Mouse (Mus musculus): ENCODE measurements around the gene Chrnb1.

Chrnb1 gene

DNA sequence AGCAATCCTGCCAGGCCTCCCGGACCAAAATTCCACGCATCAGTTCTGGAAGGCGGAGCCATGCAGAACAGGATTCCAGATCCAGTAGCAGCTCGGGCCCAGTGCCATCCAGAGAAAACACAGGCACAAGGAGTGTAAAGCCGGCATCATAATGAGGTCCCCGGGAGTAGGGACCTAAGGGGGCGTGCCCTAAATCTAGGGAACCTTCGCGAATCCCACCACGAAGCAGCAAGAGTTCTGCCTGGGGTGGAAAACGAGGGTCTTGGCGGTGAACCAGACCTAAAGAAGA lies 8.9 kb upstream of the Chrnb1 start:
- no peak for DNase-seq (ENCODE audit: low read depth)

DNA sequence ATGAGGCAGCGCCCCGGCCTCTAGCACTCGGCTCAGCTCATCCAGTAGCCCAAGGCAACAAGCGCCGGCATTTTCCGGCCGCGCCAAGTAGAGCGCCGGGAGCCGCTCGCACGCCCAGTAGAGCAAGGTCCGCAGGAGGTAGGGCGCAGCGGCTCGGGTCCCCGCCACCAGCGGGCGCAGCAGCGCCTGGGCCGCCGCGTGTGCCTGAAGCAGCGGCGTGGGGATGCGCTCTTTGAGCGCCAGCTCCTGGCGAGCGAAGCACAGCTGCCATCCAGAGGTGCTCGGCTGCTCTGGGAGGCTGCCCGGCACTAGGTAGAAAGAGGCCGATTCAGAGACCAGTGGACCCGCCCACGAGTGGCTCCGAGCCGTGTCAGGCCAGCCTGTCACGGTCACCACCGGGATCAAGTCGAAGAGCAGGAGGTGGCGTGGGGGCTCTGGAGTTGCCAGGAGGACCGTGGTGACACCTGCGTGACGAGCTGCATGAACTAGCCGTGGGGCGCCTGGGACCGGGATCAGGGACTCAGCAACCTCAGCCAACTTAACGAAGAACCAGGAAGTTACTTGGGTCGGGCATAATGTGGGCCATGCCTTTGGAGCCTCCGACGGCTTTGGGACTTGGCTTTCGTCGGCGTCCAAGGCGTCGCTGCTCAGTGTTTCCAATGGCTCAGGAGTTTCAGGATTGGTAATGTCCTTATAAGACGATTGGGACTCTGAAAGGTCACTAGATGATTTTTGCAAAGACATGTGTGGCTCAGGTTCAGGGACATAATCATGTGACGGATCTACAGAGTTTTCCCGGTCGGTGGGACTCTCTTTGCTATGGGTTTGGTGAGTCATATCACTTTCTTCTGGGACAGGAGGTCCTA lies 8.3 kb upstream of the Chrnb1 start:
- peak; percentile 79 for DNase-seq (ENCODE audit: low read depth)

DNA sequence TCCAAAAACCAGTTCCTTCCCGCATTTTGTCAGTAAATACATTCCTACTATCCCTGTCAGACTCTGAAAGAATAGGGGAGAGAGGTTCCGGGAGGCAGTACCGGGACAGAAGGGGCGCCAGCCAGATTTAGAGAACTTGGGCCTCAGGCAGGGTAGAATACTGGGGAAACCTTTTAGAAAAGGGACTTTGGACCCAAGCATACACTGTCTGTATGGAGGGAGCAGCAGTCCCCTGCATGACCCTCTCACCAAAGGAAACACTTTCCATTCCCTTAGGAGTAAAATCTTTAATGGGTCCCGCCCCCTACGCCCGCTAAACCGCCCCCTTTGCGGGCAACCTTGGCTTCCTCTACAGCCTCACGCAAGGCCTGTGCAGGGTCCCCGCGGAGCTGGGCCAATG lies 7.6 kb upstream of the Chrnb1 start:
- DNase-seq (ENCODE audit: low read depth) = no peak

DNA sequence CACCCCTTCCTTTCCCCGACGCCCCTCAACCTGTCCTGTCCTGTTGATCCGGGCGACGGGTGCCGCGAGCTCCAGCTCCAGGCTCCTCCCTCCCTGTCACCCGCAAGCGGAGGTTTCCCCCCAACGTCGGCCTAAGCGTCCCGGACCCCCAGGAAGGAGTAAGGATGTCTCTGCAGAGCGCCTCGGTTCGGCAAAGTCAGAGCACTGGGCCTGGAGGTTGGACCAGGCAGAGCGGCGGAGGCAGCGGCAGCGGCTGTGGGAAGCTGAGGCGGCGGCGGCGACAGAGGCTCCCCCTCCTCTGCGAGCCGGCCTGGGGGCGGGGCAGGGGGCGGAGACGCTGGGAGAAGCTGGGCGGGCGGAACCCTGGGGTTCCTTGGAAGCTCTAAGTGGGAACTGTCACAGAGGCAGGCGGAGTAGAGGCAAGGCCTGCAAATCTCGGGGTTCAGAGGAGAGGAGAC lies 6.9 kb upstream of the Chrnb1 start:
- peak; percentile 77 for DNase-seq (ENCODE audit: low read depth)

DNA sequence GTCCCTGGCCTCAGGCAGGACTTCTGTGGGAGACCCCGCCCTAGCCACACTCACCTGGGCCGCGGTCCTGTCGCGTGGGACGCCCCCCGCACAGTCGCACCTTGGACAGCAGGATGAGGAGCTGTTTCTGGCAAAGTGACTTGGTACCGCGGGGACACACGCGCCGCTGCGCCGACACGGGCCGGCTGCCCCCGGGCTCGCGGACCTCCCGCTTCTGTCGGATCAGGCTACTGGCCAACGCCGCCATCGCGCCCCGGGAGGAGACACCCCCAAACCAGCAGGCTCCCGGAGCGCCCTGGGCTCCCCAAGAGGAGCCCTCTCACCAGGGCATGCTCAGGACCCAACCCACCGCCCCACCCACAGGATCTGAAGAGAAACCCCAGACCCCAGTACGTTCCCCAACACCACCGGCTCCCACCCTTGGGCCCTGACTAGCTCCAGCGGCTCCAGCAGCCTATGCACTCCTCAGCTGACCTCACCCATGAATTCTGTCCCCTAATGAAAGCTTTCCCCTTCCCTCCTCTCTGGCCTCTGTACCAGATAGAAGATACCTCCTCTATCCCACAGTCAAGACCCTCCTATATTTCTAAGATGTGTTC lies 5.7 kb upstream of the Chrnb1 start, which contains the start of gene Fgf11:
Fgf11 (minus strand) TSS at position 479 of the 599 bp plus-strand sequence.
- peak; percentile 36 for DNase-seq (ENCODE audit: low read depth)

DNA sequence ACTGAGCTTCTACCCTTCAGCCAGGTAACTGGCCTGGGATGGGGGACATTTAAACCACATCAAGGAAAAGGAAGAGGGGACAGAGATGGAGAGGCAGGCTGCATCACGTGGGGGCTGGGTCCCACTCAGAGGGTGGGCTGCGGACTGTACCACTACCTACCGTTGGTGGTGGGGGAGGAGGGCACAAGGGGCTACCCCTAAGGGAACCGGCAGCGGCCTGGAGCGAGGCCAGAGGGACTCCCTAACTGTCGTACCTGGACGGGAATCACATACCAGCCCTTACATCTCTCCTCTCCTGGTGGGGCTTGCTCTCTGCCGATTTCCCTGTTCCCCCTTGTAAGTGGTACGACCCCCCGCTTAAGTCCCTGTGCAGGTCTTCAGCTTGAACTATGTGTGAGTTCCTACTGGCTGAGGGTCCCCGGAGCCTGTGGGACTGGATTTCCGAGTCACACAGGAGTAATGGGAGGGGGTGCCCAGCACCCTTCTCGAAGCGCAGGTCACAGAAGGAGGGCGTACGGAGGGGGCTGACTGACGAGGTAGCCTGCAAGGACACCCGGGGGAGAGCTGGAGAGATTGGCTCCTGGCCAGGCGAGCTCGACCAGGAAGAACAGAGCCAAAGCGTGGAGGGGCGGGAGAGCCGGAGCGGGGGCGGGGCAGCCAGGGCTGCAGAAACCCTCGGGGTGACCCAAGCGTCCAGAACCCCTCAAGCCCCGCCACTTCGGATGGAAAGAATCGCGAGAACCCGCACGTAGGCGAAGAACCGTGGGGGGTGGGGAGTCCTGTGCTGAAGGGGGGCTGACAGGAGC lies 4.9 kb upstream of the Chrnb1 start:
- peak; percentile 42 for DNase-seq (ENCODE audit: low read depth)

DNA sequence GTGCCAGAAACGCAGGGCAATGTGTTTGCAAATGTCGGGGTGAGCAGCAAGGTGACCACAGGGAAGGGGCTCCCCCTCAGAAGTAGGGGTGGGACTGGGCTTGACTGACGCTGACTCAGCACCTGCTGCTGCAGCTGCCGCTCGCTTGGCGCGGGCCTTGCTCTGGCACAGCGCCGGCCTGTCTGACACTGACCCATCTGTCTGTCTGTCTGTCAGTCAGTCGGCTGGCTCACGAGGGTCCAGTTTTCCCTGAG lies 4.3 kb upstream of the Chrnb1 start:
- no peak for DNase-seq (ENCODE audit: low read depth)

DNA sequence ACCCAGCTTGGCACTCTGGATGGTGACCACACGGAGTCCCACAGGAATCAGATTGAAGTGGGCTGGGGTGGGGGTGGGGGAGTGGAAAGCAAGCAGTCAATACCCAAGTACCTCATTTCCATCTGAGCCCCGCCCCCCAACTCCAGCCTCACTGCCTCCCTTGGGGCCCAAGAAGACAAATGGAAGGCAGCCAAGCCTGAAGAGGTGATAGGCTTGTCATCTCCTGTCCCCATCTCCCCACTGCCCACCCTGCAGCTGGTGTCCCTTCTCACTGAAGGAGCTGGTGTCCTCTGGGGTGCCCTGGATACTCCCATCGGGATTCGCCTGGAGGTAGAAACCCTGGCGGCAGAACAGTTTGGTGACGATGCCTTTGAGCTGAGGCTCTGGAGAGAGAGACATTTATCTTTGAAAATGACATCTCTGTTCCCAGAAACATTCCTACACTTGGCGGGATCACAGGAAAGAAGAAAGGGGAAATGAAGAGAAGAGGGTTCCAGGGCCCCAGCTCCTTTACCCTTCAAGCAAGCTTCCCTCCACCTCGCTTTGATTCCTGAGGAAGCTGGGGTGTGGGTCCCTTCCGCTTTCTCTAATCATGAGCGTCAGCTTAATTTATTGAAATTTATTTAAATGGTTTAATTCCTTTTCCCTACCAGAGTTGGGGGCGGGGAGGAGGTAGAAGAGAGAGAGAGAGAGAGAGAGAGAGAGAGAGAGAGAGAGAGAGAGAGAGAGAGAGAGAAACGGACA lies 3.8 kb upstream of the Chrnb1 start:
- DNase-seq (ENCODE audit: low read depth) = peak; percentile 36

DNA sequence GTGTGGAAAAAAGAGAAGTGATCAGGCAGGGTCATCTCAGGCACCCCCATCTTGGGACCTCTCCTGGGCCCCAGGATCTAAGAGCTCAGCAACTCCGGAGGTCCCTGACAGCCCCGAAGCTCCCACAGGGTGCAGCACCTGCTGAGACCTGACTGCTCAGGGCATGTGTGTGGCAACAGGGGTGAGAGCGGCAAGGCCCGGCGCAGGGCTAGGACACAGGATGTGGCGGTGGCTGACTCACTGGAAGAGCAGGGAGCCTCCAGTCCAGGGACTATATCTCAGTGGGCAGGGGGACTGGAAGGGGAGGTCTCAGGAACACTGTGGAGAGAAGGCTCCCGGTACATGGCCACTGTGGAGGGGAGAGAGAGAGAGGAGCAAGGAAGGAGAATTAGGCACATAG lies 2.2 kb upstream of the Chrnb1 start:
- DNase-seq (ENCODE audit: low read depth) = peak; percentile 21

DNA sequence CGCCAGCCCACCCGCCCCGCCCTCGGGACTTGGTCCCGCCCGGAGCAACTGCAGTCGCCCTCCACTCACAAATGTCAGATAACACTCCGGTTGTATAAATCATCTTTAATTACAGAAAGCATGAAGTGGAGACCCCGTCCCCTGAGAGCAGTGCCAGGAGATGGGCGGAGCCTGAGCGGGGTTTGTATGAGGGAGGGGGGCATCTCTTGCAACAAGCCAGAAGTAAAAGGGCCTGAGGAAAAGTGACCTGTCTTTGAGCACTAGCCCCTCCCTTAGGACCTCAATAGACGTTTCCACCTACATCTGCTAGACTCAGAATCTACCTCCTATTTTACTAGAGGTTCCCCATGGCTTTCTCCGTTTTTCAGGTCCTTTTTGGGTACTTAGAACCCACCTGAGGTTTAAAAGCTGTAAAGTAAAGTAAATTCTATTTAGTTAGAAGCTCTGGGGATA lies 266 bp upstream of the Chrnb1 start:
- peak; percentile 52 for DNase-seq (ENCODE audit: low read depth)

DNA sequence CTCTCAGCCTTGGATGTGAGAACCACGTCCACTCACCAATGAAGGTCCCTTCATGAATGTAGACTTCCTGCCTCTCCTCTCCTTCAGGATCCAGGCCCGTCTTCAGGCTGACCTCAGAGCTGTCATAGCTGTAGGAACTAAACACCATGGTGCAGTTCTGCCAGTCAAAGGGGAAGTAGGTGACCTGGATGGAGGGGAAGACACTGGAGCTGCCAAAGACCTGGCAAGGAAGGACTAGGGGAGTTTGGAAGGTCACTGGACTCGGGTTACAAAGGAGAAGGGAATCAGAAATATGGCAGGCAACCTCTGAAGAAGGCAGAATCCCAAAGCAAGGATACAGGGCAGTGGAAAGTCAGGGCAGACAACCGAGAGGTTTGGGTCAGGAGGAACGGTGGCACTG lies 2.3 kb downstream of the Chrnb1 start:
- DNase-seq (ENCODE audit: low read depth) = no peak

DNA sequence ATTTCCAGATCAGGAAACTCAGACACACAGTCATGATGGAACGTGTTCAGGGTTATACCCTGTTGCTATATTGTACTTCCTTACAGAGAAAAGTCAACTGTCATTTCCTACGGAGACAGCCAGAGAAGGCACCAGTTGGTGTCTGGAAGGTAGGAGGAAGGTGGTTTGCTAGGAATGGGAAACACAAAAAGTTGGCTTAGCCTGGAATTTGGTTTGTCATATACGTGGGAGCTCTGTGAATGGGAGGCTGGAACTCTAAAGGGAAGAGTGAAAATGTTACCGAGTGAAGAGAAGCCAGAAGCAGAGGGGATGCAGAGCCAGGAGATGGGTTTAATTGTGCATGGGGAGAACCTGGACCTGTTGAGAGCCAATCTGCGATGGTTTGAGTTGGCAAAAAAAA lies 4.3 kb downstream of the Chrnb1 start:
- no peak for DNase-seq (ENCODE audit: low read depth)

DNA sequence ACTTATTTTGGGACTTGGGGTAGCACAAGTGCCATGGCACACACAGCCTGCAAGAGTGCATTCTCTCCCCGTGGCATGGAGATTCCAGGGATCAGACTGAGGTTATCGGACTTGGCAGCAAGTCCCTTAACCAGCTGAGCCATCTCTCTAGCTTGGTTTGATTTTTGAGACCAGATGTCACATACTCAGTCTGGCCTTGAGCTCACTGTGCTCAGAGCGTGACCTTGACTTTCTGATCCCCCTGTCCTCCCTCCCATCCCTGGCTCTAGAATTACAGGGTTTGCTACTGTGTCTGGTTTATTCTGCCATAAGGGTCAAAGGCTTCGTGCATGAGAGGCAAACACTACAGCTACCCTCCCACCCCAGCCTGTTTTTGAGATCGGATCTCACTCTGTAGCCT lies 6.3 kb downstream of the Chrnb1 start:
- no peak for DNase-seq (ENCODE audit: low read depth)

DNA sequence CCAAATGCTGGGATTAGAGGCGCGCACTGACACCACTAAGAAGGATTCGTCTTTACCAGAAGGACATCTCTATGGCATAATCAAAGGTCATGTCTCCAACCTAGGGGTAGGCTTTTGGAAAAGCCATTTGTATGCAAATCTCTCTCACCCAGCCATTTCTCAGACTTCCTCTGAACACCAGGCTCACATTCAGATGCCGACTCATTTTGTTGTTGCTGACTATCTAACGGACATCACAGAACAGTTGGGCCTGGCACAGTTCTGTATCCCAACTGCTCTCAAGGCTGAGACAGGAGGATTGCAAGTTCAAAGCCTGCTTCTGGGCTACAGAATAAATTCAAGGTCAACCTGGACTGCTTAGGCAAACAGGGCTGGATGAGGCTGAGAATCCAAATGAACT lies 8.4 kb downstream of the Chrnb1 start:
- DNase-seq (ENCODE audit: low read depth) = no peak

DNA sequence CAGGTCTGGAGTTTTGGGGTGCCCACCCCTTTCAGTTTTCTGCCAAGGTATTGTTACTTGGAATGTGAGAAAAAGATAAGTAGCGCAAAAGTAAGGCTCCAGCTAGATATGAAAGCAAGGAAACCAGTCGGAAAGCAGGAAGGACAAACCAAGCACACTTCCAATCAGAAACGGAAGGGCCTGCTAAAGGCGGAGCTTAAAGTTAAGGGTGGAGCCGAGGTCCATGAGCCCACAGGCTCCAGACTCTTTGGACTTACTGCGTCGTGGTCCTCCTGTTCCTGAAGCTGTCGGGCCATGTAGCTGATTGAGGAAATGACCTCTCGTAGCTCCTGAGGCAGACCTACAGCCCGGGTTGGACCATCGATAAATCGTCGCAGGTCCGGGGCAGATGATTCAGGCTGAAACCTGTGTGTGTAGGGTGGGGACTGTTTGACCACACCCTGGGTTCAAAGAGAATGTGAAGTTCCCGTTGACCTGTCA lies 10.9 kb downstream of the Chrnb1 start:
- peak; percentile 37 for DNase-seq (ENCODE audit: low read depth)

DNA sequence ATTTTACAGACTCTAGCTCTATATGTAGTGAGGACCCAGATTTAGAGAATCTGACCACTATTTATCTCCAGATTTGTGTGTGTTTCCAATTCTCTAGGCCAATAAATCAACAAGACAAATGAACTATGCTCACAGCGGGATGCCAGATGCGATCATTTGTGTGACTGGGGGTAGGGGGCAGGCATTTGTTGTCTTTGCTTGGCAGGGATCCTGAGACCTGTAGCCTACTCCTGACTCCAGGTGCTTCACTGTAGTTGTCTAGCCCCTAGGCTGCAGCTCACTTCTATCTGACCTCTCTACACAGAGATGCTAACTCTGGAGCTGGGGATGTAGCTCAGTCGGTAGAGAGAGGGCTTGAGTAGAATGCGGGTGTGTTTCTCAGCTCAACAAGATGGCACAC lies 13.9 kb downstream of the Chrnb1 start:
- no peak for DNase-seq (ENCODE audit: low read depth)

DNA sequence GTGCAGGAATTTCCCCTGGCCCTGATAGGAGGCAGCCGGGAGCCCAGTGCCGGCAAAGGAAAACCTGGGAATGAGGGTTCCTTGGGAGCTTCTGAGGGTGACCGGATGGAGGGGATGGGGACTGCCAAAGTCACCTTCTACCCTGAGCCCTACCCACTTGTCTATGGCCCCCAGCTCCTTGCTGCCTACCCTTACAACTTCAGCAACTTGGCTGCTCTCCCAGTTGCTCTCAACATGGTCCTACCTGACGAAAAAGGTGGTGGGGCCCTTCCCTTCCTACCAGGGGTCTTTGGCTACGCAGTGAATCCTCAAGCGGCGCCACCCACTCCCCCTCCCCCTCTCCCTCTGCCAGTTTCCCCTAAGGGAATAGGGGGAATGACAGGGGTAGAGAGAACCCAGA lies 16.8 kb downstream of the Chrnb1 start:
- no peak for DNase-seq (ENCODE audit: low read depth)

DNA sequence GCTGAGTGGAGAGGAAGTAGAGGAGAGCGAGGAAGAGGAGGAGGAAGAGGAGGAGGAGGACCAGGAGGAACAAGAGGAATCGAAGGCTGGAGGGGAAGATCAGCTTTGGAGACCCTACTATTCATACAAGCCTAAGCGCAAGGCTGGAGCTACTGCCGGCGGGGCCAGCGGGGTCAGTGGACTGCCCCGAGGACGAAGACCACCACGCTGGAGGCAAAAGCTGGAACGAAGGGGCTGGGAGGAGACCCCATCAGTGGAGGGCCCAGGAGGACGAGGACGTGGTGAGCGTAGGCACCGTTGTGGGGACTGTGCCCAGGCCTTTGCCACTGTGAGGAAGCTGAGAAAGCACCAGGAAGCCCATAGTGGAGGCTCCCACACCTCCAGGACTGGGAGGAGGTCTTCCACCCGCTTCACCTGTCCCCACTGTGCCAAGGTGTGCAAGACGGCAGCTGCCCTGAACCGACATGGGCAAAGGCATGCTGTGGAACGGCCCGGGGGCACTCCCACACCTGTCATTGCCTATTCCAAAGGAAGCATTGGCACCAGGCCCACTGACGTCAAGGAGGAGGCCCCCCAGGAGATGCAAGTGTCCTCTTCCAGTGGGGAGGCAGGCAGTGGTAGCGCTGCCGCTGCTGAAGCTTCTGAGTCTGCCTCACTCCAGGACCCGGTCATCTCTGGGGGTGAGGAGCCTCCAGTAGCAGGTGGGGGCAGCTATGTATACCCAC lies 17.3 kb downstream of the Chrnb1 start:
- DNase-seq (ENCODE audit: low read depth) = no peak

DNA sequence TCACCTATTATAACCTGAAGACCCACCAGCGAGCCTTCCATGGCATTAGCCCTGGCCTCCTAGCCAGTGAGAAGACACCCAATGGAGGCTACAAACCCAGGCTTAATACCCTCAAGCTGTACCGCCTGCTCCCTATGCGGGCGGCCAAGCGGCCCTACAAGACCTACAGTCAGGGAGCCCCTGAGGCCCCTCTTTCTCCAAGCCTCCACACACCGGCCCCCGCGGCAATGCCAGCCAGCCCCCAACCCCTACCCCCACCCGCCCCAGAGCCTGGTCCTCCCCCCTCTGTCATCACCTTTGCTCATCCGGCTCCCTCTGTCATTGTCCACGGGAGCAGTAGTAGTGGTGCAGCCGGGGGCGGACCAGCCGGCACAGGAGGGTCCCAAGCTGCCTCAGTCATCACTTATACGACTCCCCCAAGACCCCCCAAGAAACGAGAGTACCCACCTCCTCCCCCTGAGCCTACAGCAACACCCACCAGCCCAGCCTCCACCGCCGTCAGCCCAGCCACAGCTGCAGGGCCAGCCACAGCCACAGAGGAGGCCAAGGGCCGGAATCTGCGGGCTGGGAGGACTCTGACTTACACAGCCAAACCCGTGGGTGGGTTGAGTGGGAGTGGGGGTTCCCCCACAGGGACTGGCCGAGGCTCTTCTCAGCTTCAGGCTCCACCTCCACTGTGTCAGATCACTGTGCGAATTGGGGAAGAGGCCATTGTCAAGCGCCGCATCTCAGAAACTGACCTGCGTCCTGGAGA lies 18.1 kb downstream of the Chrnb1 start:
- DNase-seq (ENCODE audit: low read depth) = no peak

DNA sequence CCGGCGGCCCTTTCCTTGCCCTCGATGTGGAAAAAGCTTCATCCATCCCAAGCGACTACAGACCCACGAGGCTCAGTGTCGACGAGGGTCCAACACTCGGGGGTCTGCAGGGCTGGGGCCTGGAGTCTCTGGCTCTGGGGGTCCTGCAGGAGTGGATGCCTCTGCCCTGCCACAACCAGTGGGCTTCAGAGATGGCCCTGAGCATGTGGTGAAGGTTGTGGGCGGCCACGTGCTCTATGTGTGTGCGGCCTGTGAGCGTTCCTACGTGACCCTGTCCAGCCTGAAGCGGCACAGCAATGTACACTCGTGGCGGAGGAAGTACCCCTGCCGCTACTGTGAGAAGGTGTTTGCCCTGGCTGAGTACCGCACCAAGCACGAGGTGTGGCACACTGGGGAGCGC lies 19.3 kb downstream of the Chrnb1 start:
- no peak for DNase-seq (ENCODE audit: low read depth)

DNA sequence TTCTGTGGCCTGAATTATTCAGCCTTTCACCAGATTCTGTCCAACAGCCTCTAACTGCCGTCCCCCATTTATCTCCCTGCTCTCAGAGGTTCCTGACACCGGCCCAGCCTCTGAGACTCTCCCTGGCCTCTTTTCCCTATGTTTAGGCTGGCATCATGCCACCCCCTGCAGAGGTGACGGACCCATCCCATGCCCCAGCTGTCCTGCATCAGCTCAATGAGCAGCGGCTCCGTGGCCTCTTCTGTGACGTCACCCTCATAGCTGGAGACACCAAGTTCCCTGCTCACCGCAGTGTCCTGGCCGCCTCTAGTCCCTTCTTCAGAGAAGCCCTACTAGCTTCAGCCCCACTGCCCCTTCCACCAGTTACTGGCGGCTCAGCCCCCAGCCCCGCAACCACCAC lies 20.0 kb downstream of the Chrnb1 start:
- DNase-seq (ENCODE audit: low read depth) = no peak
